Mouse (Mus musculus): Measurements from ENCODE around the gene Acaca. TPM values are rescaled to one million over a fixed set of nuclear protein-coding genes. Genes with fewer than 3 reads are reported as not detected.

The Acaca gene
- 24.7 TPM for polyA plus RNA-seq (2014; fragmentation: Illumina TruSeq; extraction: RNeasy Lipid Tissue Mini Kit (QIAGEN cat#74804); ENCODE audit: low read depth, low replicate concordance)

GRCm38 (mm10) chr11:84128943-84129798 is at the start of gene Acaca, which contains the start of gene Tada2a:
Gene Acaca (plus strand): TSS chr11:84129672.
Gene Tada2a (minus strand): TSS chr11:84129600.

GRCm38 (mm10) chr11:84167046-84167526 is 37.6 kb downstream of the Acaca start, which contains the start of gene Gm11437:
Gene Gm11437 (minus strand): TSS chr11:84167476.

Other genes starting within 250 kb of the Acaca start
- 61.0 TPM for gene Ddx52, start 187.6 kb upstream of the Acaca start, polyA plus RNA-seq (2014; fragmentation: Illumina TruSeq; extraction: RNeasy Lipid Tissue Mini Kit (QIAGEN cat#74804); ENCODE audit: low read depth, low replicate concordance)
- gene Synrg, start 165.2 kb upstream of the Acaca start, polyA plus RNA-seq (2014; fragmentation: Illumina TruSeq; extraction: RNeasy Lipid Tissue Mini Kit (QIAGEN cat#74804); ENCODE audit: low read depth, low replicate concordance) = 24.4 TPM
- gene Dusp14, start 60.4 kb upstream of the Acaca start, polyA plus RNA-seq (2014; fragmentation: Illumina TruSeq; extraction: RNeasy Lipid Tissue Mini Kit (QIAGEN cat#74804); ENCODE audit: low read depth, low replicate concordance) = 2.4 TPM
- 18.7 TPM for gene Tada2a, start 72 bp upstream of the Acaca start, polyA plus RNA-seq (2014; fragmentation: Illumina TruSeq; extraction: RNeasy Lipid Tissue Mini Kit (QIAGEN cat#74804); ENCODE audit: low read depth, low replicate concordance)
- gene Gm11437, start 37.8 kb downstream of the Acaca start, polyA plus RNA-seq (2014; fragmentation: Illumina TruSeq; extraction: RNeasy Lipid Tissue Mini Kit (QIAGEN cat#74804); ENCODE audit: low read depth, low replicate concordance) = 7.2 TPM